Mouse (Mus musculus): ENCODE data around the gene Ppp1r16b. TPM values are rescaled to one million over a fixed set of nuclear protein-coding genes. Genes with fewer than 3 reads are reported as not detected.

Ppp1r16b gene
- polyA plus RNA-seq, 1 experiment from 2014 or later, result 4.7 TPM

DNA sequence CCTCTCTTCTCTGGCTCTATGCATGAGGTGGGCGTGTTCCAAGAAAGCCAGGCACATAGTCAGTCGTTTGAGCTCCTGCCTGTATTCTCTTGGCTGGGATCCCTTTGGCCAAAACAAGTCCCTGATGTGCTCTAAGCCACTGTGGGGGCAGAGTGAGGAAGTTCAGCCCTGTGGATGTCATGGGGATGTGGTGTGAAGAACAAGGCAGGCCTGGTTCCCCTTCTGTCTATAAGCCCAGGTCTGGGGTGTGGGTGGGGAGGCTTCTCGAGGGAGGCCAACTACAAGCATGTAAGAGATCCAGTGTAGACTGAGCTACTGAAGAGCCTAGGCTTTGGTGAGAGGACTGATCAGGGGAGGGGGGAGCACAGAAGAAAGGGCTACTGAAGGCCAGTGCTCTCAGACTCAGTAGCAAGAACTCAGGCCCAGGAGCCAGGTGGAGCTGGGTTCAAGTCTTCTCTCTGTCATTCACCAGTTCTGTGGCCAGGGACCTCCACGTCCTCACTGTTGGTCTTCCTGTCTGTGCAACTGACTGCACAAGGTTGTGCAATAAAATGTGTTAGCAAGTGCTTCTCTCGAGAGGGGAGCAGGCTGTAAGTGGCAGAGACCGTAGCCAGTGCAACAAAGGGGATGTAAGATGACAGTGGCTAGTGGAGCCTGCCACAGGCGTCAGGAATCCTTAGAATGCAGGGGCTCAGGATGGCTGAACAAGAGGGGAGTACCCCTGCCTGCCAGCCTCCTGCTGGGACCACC is 13.9 kb upstream of the Ppp1r16b start:
- WGBS, result 54% methylated on average over 7 of the region's 7 CpGs
- no peak overlapping the region for H3K4me3 ChIP-seq
- DNase-seq (ENCODE audit: low spot score), result no peak
- no peak overlapping the region for H3K27ac ChIP-seq
- H3K36me3 ChIP-seq, result no peaks in the 10 kb centered on the region
- H3K9me3 ChIP-seq, result no peaks in the 10 kb centered on the region
- H3K27me3 ChIP-seq (ENCODE audit: insufficient read depth, poor library complexity, severe bottlenecking), result 0 out of 2 replicates have a peak, but pooled peaks cover 5% of the 10 kb centered on the region
- peaks cover 6% of the 10 kb centered on the region for H3K4me1 ChIP-seq

DNA sequence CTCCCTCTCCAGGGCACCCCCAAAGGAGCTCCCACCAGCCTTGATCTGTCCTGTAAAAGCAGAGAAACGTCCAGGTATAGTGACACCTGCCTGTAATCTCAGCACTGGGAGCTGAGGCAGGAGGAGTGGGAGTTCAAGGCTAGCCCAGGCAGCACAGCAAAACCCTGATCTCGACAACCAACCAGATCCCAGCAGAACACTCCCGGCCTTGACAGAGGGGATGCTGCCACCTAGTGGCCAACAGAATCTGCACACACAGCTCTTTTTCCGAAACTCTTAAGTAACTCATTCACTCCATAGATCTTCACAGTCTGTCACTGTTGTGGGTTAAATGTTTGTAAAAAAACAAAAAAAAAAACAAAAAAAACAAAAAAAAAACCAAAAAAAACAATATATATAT is 12.2 kb upstream of the Ppp1r16b start:
- 11% methylated on average over 4 of the region's 4 CpGs for WGBS
- no peak overlapping the region for H3K4me3 ChIP-seq
- peaks cover 6% of the 10 kb centered on the region for H3K4me1 ChIP-seq
- no peaks in the 10 kb centered on the region for H3K36me3 ChIP-seq
- 0 out of 2 replicates have a peak, but pooled peaks cover 5% of the 10 kb centered on the region for H3K27me3 ChIP-seq (ENCODE audit: insufficient read depth, poor library complexity, severe bottlenecking)
- peak; percentile 85 for DNase-seq (ENCODE audit: low spot score)
- H3K9me3 ChIP-seq, result no peaks in the 10 kb centered on the region; the same call in 1 of the 2 replicates
- H3K27ac ChIP-seq, result no peak overlapping the region

DNA sequence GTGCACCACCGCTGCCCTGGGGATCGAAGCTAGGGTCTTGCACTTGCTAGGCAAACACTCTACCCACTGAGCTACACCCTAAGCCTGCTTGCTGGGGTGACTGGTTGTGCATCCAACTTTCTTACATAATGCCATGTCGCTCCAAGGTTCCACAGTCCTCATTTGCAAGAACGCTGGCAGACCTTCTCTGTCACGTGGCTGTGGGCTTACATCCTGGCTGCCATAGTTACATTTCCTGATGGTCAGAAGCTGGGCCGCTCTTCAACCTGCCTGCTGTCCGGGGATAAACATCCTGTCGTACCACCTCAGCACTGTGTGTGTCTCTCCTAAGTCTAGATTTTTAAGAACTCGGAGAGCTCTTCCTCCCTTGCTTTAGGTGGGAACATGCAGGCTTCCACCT is 10.5 kb upstream of the Ppp1r16b start:
- no peaks in the 10 kb centered on the region for H3K36me3 ChIP-seq
- H3K4me1 ChIP-seq, result peaks cover 6% of the 10 kb centered on the region
- no peak for DNase-seq (ENCODE audit: low spot score)
- WGBS, result 66% methylated on average over 9 of the region's 9 CpGs
- no peak overlapping the region for H3K27ac ChIP-seq
- no peaks in the 10 kb centered on the region for H3K27me3 ChIP-seq (ENCODE audit: insufficient read depth, poor library complexity, severe bottlenecking)
- no peaks in the 10 kb centered on the region; the same call in 1 of the 2 replicates for H3K9me3 ChIP-seq
- H3K4me3 ChIP-seq, result no peak overlapping the region

DNA sequence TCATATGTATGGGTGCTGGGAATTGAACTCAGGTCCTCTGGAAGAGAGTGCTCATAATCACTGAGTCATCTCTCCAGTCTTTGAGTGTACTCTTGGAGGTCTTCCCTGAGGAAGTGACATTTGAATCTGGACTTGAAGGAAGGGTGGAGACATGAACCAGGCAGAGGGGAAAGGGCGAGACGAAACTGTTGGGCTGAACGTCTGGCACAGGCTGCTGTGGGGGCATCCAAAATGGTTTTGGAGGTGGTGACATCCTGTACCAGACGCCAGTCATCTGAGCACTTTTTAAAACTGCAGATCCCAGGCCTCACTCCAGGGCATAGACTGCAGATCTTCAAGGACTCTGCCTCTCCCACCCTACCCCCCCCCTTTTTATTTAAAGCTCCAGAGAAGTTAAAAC is 9.4 kb upstream of the Ppp1r16b start:
- no peak overlapping the region for H3K27ac ChIP-seq
- H3K4me1 ChIP-seq, result peaks cover 6% of the 10 kb centered on the region
- no peaks in the 10 kb centered on the region for H3K27me3 ChIP-seq (ENCODE audit: insufficient read depth, poor library complexity, severe bottlenecking)
- H3K9me3 ChIP-seq, result no peaks in the 10 kb centered on the region; the same call in 1 of the 2 replicates
- WGBS, result 72% methylated on average over 4 of the region's 4 CpGs
- no peak overlapping the region for H3K4me3 ChIP-seq
- DNase-seq (ENCODE audit: low spot score), result no peak
- no peaks in the 10 kb centered on the region for H3K36me3 ChIP-seq

DNA sequence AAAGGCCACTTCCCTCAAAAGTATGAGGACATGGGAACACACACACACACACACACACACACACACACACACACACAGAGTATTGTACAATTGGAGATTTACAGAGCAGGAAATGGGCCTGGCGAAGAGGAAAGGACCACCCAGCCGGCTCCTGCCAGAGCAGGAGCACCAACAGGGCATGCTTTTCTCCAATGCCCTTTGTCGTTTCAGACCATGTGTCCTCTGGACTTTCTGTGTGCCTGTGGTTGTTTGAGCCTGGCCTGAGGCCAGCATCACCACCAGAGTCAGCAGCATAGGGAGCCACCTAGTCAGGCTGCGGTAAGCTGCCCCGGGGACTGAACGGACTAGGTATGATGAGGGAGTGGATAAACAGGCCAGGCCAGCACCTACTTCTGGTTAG is 6.4 kb upstream of the Ppp1r16b start:
- no peaks in the 10 kb centered on the region; the same call in 1 of the 2 replicates for H3K9me3 ChIP-seq
- 49% methylated on average over 6 of the region's 6 CpGs for WGBS
- H3K27ac ChIP-seq, result no peak overlapping the region
- H3K4me3 ChIP-seq, result no peak overlapping the region
- DNase-seq (ENCODE audit: low spot score), result no peak
- no peaks in the 10 kb centered on the region for H3K4me1 ChIP-seq
- no peaks in the 10 kb centered on the region for H3K36me3 ChIP-seq
- no peaks in the 10 kb centered on the region for H3K27me3 ChIP-seq (ENCODE audit: insufficient read depth, poor library complexity, severe bottlenecking)

DNA sequence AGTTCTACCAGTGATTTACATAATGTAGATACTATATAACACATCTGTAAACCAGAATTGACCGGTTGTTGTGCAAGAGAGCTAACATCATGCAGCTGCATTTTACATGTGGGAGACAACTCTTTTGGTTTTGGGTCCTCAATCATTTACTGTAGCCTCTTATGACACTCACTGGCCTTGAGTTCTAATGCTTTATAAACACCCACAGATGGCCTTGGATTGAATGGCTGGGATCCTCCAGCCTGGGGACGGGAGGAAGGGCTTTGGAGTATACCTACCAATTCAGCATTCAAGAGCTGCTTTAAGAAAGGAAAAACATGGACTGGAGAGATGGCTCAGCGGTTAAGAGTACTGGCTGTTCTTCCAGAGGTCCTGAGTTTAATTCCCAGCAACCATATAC is 5.9 kb upstream of the Ppp1r16b start:
- H3K27me3 ChIP-seq (ENCODE audit: insufficient read depth, poor library complexity, severe bottlenecking), result peaks cover under 1% of the 10 kb centered on the region; the same call in 1 of the 2 replicates
- no peak overlapping the region for H3K4me3 ChIP-seq
- WGBS, result 62% methylated on average over 3 of the region's 3 CpGs
- H3K9me3 ChIP-seq, result no peaks in the 10 kb centered on the region; the same call in 1 of the 2 replicates
- H3K36me3 ChIP-seq, result no peaks in the 10 kb centered on the region
- H3K4me1 ChIP-seq, result no peaks in the 10 kb centered on the region
- no peak for DNase-seq (ENCODE audit: low spot score)
- no peak overlapping the region for H3K27ac ChIP-seq

DNA sequence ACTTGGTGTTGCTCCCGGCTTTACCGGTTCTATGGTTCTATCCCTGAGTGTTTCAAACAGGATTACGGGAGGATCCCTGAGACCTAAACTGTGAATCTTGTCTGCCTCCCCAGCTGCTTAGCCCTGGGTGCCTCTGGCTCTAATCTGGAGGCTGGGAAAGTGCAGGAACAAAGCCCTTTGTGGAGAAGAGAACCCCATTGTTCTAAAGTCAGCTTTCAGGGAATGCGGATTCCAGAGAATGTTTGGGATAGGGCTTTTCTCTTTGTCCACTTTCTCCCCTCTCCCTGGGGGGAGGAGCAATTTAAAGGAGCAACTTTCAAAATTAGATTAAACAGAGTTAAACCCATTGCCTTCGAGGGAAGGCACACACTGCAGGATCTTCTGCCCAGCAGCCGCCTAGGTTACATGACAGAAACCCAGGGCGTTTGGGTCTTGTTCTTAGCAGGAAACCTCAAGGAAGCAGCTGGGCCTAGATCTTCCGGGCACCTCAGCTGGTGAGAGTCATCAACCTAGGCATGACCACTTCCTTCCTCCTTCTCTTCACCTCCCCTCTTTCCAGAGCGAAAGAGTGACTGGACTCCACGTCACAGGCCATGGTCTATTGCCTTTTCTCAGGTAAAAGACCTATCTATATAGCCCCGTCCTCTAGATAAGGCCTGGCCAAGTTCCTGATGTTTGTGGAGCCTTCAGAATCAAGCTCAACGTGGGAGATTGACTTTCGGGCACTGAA is 1.0 kb downstream of the Ppp1r16b start:
- H3K27ac ChIP-seq, result no peak overlapping the region
- peaks cover 69% of the 10 kb centered on the region for H3K27me3 ChIP-seq (ENCODE audit: insufficient read depth, poor library complexity, severe bottlenecking)
- no peaks in the 10 kb centered on the region for H3K9me3 ChIP-seq
- H3K4me3 ChIP-seq, result peak overlapping the region; percentile 75; the same call in 1 of the 2 replicates
- 31% methylated on average over 13 of the region's 13 CpGs for WGBS
- no peak for DNase-seq (ENCODE audit: low spot score)
- H3K4me1 ChIP-seq, result peaks cover 44% of the 10 kb centered on the region
- H3K36me3 ChIP-seq, result no peaks in the 10 kb centered on the region

DNA sequence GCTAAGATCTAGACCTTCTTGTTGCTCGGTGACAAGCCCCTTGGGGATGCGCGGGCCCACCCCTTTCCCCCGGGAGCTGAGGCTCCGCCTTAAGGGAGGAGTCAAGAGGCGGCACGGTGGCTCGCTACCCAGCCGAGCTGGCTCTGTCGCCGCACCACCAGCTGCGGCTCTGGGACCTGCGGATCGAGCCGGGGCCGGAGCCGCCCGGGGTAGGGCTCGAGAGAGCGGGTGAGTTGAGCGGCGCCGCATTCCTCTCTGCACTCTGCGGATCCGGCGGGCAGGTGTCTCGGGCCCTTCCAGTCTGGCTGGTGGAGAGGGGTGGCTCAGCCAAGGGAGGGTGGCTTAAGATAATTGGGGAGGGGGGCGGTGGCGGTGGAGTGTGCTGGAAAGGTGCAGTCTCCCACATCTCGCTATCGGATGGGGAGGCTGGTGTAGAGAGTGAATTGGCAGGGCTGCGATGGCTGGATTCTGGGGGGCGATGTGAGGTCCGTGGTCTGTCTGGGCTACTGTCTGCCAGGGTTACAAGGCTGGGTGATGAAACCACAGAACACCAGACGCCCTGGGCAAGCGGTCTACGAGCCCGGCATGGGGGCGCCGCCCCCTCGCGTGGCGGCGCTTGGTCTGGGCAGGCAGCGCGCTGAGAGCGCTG is 1.9 kb downstream of the Ppp1r16b start:
- peak overlapping the region; percentile 79 for H3K27ac ChIP-seq
- DNase-seq (ENCODE audit: low spot score), result no peak
- H3K4me3 ChIP-seq, result peak overlapping the region; percentile 75
- H3K36me3 ChIP-seq, result no peaks in the 10 kb centered on the region
- peaks cover 69% of the 10 kb centered on the region for H3K27me3 ChIP-seq (ENCODE audit: insufficient read depth, poor library complexity, severe bottlenecking)
- peaks cover 44% of the 10 kb centered on the region for H3K4me1 ChIP-seq
- H3K9me3 ChIP-seq, result no peaks in the 10 kb centered on the region
- under 1% methylated on average over 45 of the region's 47 CpGs for WGBS

DNA sequence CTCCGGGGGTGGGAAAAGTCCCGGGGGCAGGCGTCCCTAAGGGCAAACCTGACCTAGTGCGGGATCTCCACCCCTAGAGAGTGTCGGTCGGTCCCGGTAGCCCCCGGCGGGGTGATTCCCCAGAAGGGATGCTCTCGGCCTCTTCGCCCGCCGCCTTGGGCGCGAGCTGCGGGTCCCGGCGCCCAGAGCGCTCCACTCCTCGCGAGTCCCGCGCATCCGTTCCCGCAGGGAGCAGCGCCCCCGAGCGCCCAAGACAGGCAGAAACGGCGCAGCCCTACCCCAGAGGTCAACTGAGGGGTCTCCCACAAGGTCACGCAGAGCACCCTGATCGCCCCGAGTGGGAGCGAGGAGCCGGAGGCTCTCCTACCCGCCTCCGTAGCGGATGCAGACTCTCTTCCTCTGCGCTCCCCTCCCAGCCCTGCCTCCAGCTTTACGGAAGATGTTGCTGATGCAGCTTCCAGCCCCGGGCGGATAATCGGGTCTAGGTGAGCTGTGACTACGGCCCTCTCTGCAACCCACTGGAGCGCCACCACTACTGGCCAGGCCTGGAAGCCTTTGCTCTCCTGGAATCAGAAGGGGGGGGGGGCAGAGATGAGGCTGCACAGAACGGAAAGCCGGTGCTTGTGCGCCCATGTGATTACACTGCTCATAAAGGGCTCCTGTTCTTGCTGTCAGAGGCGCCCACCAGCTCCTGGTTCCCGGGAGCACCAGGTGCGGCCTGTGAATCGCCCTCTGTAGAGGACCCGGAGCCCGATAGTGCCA is 2.7 kb downstream of the Ppp1r16b start:
- Histone ChIP-seq H3K9me3 (no peaks in the 10 kb centered on the region), H3K27me3 (ENCODE audit: insufficient read depth, poor library complexity, severe bottlenecking) (peaks cover 69% of the 10 kb centered on the region), H3K4me3 (peak overlapping the region; percentile 75), H3K27ac (peak overlapping the region; percentile 79), H3K36me3 (no peaks in the 10 kb centered on the region), H3K4me1 (peaks cover 47% of the 10 kb centered on the region)
- WGBS, result under 1% methylated on average over 54 of the region's 54 CpGs
- no peak for DNase-seq (ENCODE audit: low spot score)

DNA sequence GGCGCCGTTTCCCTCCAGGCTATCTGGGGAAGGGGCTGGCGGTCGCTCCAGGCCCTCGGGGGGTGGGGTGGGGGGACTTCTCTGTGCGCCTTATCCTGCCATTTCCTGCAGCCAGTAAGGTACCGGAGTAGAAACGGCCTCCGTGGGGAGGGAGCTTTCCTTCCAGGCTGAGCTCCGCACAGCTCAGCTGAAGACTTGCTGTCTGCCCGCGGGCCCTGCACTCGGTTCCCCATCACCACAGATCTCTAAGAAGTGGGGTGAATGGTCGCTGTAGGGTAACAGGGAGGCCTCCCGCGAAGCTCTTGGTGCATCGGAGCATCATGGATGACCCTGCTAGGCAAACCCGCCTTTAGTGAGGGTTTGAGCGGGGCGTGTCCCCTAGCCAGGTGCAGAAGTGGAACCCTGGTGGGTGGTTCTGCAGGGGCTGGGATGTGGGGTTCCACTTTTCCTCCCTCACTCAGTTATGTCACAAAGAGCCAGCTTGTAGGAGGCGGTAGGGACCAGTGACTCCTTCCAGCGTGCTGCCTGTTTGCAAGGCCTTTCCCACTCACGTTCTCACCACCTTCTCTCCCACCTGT is 3.3 kb downstream of the Ppp1r16b start:
- WGBS, result 7% methylated on average over 23 of the region's 23 CpGs
- Histone ChIP-seq H3K27ac (peak overlapping the region; percentile 79), H3K36me3 (no peaks in the 10 kb centered on the region), H3K4me1 (peaks cover 52% of the 10 kb centered on the region), H3K9me3 (no peaks in the 10 kb centered on the region), H3K4me3 (peak overlapping the region; percentile 75), H3K27me3 (ENCODE audit: insufficient read depth, poor library complexity, severe bottlenecking) (peaks cover 69% of the 10 kb centered on the region)
- no peak for DNase-seq (ENCODE audit: low spot score)

DNA sequence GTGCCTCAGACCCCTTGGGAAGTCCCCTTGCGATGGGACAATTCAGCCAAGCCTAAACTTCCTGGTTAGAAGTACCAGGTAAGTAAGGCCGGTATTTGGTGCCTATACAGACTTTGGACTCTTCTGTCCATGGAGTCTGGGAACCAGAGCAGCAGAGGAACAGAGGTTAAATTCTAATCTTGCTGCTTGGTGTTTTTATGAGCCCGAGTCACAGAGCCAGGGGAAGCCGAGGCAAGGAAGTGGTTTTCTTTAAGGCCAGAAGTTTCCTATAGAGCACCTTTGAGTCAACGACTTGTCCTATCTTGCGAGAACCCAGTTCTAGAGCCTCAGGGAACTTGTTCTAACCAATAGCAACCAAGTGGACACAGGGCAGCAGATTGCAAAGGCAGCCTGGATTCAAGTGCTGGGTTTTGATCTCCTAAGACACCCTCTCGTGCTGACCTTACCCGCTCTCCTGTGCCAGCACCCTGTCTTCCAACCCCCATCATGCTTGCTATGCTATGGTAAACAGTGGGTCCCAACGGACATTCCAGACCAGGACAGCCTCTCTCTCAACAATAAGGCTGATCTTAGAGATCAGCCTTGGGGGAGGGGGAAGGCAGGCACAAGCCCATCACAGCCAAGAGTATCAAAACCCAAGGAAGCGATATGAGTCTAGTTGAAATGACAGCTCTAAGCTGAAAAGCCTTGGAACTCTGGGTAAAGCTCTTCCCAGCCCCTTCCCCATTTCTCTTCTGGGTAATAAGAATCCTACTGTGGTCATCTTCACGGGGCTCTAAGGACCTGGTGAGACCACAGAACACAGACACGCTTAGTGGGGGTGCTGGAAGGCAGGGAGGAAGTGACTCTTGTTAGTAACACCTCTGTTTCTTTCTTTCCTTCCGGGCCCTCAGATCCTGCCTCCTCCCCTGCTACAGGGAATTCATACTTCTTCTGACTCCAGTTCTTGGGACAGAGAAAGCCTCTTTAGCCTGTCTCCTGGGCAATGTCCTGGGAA is 4.3 kb downstream of the Ppp1r16b start:
- 49% methylated on average over 13 of the region's 13 CpGs for WGBS
- Histone ChIP-seq H3K36me3 (no peaks in the 10 kb centered on the region), H3K9me3 (no peaks in the 10 kb centered on the region), H3K27ac (0 out of 2 replicates have a peak overlapping the region, but pooled peaks have one; percentile 36), H3K27me3 (ENCODE audit: insufficient read depth, poor library complexity, severe bottlenecking) (peaks cover 68% of the 10 kb centered on the region), H3K4me1 (peaks cover 62% of the 10 kb centered on the region), H3K4me3 (no peak overlapping the region)
- no peak for DNase-seq (ENCODE audit: low spot score)

All from heart, embryonic 10.5 days (tissue).